Mouse (Mus musculus) erythroblast, adult 5-6 weeks (primary cell): ENCODE results near the gene Sptbn1. TPM values are rescaled to one million over a fixed set of nuclear protein-coding genes. Genes with fewer than 3 reads are reported as not detected.

ENCODE experiments used
- ATAC-seq: replicated peaks from 2 replicates; pipeline ENCODE4 v1.8.0; 2016; ENCODE audit warnings: moderate number of reproducible peaks, mild to moderate bottlenecking, moderate TSS enrichment, inconsistent platforms; ENCODE audit not compliant: poor library complexity, low FRiP score, severe bottlenecking
- total RNA-seq, 2 experiments: library from RNA; stranded (forward) in 1 of 2; stranded (reverse) in 1 of 2; fragments of 150-400 nt in 1 of 2; fragments of 200-764, 138-1000 nt in 1 of 2; gene quantifications; 2 replicates each; pipeline versions ENCODE4 v1.2.3 to v1.2.4; 2015 to 2017; ENCODE audit warnings: low replicate concordance in 2 of 2

The Sptbn1 gene
- total RNA-seq, 2 experiments from 2014 or later = 27.8 to 28.4 TPM

GRCm38 (mm10) chr11:30147882-30148281 lies 120.1 kb downstream of the Sptbn1 start:
- no peak for ATAC-seq

- ATAC-seq = no peak
These were observed 124.9 kb downstream of the Sptbn1 start for GRCm38 (mm10) chr11:30143090-30143489.

GRCm38 (mm10) chr11:30139165-30139826 lies 128.7 kb downstream of the Sptbn1 start:
- ATAC-seq = no peak

- ATAC-seq = no peak
These were observed 130.9 kb downstream of the Sptbn1 start for GRCm38 (mm10) chr11:30137081-30137480.

DNA sequence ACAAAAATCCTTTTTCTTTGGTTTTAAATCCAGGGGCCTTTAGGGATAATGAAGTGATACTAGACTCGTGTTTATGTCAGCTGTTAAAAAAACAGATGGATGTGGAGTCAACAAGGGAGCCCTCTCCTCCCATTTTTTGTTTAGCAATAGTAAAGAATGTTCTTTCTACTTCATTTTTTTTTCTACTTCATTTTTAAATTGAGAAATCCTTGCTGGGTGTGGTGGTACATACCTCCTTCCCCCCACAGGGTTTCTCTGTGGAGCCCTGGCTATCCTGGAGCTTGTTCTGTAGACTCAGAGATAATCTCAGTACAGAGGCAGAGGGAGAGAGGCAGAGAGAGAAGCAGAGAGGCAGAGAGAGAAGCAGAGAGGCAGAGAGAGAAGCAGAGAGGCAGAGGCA lies 133.9 kb downstream of the Sptbn1 start:
- no peak for ATAC-seq

GRCm38 (mm10) chr11:30132581-30132980 lies 135.4 kb downstream of the Sptbn1 start:
- no peak for ATAC-seq

GRCm38 (mm10) chr11:30131640-30132039 lies 136.3 kb downstream of the Sptbn1 start:
- ATAC-seq = no peak

DNA sequence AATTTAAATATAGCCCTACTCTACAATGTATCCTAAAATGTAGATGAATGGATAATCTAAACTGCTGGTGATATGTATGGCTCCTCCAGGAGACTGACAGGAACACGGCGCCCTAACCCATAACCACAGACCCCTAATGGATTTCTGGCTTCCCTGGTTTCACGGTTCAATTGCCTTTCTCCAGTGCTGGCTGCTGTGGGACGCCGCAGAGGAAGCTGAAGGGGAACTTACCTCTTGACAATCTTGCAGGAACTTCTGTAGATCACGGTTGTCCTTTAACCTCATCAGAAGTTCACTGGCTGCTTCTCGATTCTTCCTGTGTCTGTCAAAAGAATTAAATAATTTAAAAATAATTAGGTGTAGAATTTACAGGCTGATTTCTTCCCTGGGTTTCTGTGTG lies 138.6 kb downstream of the Sptbn1 start:
- ATAC-seq = no peak

DNA sequence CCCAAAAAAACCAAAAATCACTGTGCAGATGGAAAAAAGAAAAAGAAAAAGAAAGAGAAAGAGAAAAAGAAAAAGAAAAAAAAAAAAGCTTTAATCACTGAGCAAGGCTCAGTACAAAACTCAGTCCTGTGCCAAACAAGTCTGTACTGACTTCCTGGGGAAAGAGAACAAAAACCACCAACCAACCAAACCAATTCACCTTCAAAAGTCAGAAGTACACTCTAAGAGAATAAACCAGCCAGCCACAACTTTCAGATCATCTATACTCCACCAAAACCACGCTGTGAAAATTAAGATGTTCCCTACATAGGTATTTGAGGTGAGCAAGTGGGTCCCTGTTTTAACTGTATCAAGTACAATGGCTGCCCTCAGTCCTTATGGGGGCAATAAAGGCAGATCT lies 141.1 kb downstream of the Sptbn1 start:
- no peak for ATAC-seq

DNA sequence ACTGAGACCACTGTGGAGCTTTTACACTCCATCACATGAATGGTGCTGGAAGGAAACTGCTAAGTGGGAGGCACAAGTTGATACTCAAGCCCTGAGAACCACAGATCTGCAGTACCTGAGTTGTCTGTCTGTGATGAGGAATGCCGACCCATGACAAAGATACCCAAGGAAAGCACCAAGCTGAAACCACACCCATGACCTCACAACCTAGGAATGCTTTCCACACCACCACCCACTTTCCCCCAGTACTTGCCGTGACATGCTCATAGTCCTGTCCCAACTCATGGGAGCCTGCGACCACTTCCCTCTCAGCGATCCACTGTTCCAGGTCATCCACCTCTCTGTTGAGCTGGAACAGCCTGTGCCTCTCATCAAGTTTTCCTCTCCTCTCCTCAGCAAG lies 149.9 kb downstream of the Sptbn1 start:
- no peak for ATAC-seq

DNA sequence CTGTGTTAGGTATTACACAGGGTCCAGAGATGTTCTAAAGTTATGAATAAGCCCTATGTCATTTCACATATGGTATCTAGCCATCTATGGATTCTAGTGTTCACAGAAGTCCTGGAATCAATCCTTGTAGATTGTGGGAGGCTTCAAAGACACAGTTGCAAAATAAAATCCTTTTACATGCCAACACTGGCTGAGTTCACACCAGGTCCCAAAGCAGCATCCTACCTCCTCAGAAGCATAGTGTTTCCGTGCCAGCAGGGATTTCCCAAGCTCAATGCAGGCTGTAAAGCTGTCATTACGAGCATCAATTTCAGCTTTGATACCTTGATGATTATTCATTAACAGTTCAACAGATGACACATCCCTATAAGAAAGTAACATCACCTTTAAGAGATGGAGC lies 154.3 kb downstream of the Sptbn1 start:
- ATAC-seq = no peak

- ATAC-seq = no peak
These were observed 157.3 kb downstream of the Sptbn1 start for GRCm38 (mm10) chr11:30110634-30111033.

GRCm38 (mm10) chr11:30104177-30104576 lies 163.8 kb downstream of the Sptbn1 start:
- no peak for ATAC-seq

- no peak for ATAC-seq
These were observed 165.4 kb downstream of the Sptbn1 start for GRCm38 (mm10) chr11:30102594-30102993.

DNA sequence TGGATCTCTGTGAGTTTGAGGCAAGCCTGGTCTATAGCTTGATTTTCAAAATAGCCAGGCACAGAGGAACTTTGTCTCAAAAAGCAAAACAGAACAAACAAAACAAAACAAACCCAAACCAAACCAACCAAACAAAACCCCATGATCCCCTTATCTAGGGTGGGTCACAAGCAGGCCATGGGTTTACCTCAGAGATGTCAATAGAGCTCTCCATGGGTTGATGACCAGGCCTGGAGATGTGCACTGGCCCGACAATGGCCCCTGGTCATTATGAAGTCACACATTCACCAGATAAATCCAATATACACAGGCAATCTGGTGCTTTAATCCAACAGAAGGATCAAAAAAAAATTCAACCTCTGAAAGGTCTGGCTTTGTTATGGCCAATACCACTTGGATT lies 166.2 kb downstream of the Sptbn1 start:
- no peak for ATAC-seq

- no peak for ATAC-seq
These were observed 166.8 kb downstream of the Sptbn1 start for GRCm38 (mm10) chr11:30101162-30101561.

- ATAC-seq = no peak
These were observed 168.1 kb downstream of the Sptbn1 start for GRCm38 (mm10) chr11:30099916-30100315.

DNA sequence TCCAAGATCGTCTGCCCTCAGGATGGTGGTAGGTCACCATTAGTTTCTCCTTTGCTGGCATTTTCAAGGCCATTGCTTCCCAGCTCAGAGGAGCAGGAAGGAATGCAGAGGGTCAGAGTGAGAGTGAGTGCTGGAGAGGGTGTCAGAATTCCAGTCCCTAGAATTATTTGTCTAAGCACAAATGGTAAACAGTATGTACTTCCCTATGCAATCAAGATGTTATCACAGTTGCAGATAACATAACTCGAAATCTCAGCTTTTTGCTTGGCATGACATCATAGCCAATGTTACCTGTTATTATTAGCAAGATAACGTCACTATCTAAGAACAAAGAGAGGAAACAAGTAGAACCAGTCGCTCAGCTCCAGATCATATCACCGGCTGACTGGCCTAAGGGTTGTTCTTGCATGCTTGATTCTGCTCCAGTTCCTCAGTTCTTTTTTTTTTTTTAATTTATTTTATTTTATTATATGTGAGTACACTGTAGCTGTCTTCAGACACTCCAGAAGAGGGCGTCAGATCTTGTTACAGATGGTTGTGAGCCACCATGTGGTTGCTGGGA lies 172.7 kb downstream of the Sptbn1 start:
- no peak for ATAC-seq

DNA sequence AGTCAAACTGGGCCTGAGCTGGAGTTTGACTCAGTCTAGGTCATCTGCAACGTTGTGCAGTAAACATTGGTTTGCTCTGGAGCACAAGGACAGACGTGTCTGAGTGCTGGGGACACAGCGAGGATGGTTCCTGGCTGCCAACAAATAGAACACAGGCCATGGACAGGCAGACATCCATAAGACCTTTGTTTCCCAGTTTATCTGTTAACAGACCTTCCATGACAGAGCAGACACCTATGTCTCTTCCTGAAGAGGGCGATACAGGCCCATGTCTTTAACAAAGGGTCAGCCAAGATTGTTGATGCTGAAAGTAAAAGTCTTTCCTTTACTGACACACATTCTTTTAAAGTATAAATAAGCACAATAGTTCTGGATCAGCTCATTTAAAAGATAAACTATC lies 176.1 kb downstream of the Sptbn1 start:
- no peak for ATAC-seq

GRCm38 (mm10) chr11:30085114-30085513 lies 182.9 kb downstream of the Sptbn1 start:
- ATAC-seq = no peak

DNA sequence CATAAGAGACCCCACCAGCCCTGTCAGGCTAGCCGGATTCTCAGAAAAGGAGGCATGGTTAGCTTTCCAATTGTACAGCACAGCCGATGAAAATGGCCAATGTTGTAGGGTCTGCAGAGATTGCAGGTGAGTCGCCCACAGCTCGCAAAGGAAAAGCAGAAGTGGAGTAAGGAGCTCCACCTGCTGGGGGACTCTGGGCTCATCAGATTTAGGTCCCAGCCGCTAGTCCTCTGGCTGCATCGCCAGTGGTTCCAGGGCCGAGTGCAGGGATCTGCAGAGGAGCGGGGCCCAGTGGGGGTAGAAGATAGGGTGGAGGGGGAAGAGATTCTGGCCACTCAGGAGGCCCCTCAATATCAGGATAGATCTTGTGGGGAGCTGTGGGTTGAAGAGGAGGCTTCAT lies 210.7 kb downstream of the Sptbn1 start:
- no peak for ATAC-seq
